Mouse (Mus musculus) common myeloid progenitor, adult 5-6 weeks (primary cell): ENCODE measurements at regions not wholly inside any gene's neighbourhood (a gene's known extent, or its start where the extent isn't known, plus 50 kb on each side); places are given as distances from the start of the nearest gene placed in this dataset.

Source experiments
- ATAC-seq: replicated peaks from 2 replicates; pipeline ENCODE4 v1.8.0; 2016; ENCODE audit warnings: low read depth, mild to moderate bottlenecking, moderate TSS enrichment, inconsistent platforms; ENCODE audit not compliant: poor library complexity, severe bottlenecking

DNA sequence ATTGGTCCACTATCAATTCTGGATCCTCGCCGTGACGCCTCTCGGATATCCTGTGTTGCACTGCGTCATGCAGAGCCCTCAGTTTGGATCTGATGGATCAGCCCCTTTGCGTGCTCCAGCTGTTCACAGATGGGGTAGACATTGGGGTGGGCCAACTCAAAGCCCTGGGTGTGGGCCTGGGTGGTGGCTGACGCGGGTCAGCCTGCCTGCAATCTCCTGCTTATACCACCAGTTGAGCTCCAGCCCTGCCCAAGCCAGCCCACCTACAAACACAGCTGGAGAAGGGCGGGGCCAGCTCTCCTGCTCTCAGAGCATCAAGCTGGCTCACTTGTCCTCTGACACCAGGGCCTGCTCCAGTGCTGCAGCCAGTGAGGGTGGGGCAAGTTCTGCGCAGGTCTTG, 73.1 kb downstream of the Rps15a start:
- ATAC-seq: no peak

DNA sequence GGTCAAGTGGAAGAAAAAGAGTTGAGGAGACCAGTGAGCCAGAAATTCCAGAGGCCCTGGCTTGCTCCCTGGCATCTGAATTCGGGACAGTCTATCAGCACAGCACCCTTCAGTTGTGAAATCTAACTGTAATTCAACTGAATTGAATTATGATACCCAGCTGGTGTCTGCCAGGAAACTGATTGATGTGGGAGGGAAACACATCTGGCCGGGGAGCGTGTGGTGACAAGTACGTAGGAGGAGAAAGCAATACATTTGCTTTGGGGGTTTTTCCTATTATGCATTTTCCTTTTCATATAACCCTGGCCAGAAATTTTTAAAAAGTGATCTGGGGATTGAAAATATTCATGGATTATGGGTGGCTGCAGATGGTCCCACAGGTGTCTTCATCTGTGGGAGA, 76.1 kb downstream of the Rps15a start:
- ATAC-seq: no peak

DNA sequence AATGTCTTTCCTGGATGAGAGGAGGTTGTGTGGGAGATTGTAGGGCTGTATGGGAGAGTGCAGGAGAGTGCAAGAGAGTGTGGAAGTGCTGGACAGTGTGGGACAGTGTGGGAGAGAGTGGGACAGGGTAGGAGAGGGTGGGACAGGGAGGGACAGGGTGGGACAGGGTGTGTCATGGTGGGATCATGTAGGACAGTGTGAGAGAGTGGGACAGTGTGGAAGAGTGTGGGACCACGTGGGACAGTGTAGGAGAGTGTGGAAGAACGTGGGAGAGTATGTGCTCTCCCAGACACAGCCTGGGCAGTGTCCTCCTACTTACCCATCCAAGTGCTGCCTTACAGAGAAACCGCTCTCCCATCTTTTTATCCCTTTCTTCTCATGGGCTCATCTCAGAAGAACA, 78.9 kb downstream of the Rps15a start:
- ATAC-seq: no peak

DNA sequence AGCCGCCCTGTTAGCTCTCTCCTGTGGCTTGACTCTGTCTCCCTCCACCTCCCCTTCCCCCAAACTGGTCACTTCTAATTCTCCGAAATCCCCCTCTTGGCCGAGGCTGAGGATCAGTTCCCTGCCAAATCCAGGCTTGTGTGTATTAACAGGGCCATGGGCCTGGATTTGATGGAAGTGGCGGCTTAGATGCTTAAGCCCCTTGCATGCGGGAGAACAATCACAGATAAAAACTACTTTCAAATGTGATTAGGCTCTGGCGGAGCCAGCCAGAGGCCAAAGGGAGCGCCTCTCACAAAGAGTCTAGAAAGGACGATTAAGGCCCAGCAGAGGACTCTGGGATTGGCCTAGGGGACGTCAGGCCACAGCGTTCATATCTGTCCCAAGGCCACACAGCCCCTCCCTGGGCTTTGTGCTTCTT, 89.9 kb downstream of the Rps15a start:
- ATAC-seq: no peak

DNA sequence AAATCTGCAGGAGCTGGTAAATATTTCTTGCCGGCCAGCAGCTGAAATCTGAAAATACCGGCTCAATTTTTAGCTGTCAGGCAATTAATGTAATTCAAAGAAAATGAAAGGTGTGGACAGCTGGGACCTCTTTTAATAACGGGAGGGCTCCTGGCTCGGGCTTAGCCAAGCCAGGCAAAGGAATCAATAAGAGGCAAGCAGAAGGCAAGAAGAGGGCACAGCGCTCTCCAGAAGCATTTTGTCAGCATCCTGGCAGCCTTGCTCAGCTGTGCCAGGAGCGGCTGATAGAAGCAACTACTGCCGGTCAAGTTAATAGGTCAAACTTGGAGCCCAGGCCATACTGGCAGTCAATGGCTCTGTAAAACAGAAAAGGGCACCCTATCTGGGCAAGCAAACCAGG, 111.4 kb downstream of the Rps15a start:
- ATAC-seq: no peak

DNA sequence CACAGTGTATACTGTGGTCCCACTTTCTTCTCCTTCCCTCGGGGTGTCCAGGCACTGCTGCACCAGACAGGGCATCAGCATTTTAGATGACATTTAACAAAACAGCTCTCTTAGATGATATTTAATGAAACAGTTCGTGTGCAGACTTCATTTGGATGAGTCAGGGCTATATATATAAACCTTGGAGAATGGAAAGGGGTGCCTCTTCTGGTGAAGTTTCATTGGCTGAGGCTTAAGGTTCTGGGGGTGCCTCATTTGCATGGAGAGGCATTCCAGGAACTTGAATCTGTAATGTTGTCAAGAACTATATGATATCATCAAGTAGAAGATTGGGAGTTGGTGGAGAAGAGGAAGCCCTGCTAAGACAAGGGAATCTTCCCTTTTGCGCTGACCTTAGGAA, 114.1 kb downstream of the Rps15a start:
- ATAC-seq: no peak

DNA sequence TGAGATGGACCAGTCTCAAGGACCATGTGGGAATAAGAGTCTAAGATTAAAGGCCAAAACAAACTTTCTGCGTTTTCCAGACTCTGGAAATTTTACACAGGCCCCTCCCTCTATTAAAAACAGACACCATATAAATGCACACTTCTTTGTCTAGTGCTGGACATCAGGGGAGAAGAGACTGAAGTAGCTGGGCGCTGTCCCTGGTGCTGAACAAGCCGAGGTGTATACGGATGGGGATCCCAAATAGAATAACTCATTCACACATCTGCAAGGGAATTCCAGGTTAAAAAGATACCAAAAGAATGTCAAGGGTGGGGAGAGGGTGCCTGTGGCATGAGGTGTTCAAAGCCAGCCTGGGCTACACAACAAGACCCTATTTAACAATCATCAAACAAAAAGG, 114.9 kb downstream of the Rps15a start:
- peak; percentile 65; the same call in 1 of the 2 replicates for ATAC-seq

DNA sequence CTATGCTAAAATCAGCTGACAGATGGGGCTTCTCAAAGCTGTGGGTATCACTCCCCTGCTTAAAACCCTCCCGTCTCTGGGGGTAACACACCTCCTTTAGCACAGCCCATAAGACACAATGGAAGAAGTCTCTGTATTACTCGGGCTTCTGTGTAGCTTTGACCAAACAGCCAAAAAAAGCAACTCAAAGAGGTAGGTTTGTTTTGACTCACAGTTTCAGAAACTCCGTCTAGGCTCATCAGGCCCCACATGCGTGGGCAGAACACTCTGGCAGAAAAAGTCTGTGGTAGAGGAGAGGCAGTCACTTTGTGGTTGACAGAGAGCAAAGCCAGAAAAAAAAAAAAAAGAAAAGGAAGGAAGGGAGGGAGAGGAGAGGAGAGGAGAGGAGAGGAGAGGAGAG, 133.8 kb downstream of the Rps15a start:
- no peak for ATAC-seq

DNA sequence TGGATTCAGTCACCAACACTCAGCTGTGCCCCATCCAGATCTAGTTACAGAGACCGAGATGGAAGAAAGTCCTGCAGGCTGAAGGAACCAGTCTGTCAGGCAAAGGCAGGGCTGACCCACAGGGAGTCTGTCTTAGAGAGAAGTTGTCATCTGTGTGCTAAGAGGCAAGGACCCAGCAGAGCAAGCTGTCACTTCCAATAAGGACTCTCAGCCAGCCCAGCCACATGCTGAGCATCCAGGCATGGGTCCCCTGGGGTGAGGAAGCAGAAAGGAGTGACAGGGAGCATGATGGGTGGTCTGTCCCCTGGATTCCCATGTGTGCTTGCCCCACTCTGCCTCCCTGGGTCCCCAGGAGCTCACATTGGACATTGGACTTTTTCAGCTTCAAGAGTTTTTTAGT, 144.8 kb downstream of the Rps15a start:
- ATAC-seq: no peak

DNA sequence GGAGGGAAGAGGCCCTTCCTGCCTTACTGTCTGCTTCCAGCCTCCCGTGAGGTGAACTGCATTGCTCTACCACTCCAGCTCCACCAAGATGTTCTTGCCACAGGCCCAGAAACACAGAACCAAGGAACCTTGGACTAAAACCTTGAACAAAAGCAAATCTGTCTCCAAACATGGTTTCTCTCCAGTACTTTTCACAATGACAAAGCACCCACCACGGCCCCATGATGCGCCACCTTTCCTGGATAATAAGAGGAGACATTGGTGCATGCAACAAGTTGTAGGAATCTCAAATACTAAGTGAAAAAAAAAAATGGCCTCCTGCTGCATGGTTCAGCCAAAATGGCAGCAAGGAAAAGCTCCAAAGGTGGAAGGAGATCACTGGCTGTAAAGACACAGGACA, 172.6 kb downstream of the Rps15a start:
- no peak for ATAC-seq

DNA sequence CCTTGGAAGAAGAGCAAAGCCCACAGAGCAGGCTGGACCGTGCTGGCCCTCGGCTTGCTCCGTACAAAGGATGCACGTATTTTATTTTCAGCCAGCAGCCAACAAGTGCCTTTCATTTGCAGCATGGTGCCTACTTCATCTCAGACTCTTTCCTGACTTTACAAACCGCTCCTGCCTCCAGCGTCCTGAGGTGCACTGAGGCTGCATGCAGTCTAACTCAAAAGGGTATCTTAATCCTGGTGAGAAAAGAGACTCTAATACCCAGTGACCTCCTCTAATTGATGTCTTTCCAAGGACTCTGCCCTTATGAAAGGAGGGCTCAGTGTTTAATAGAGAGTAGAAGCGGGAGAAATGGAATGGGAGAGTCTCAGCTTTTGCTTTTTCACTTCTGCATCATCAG, 176.4 kb downstream of the Rps15a start:
- ATAC-seq: no peak

DNA sequence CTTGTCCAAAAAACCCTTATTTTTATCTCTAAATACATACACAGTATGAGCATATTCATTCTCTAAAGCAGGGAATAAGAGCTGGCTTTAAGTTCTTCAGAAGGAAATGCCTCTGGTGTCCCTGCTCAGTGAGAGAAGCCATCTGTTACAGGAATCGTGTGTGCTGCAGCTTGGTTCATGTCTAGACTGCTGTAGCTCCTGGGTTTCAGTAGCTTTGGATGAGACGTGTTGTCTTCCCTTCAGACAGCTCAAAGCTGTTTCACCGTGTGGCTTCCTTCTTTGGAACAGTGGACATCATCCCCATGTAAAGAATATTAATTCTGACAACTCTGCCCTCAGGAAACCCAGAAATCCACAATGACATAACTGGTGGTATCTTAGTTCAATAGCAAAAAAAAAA, 181.1 kb downstream of the Rps15a start:
- ATAC-seq: no peak

DNA sequence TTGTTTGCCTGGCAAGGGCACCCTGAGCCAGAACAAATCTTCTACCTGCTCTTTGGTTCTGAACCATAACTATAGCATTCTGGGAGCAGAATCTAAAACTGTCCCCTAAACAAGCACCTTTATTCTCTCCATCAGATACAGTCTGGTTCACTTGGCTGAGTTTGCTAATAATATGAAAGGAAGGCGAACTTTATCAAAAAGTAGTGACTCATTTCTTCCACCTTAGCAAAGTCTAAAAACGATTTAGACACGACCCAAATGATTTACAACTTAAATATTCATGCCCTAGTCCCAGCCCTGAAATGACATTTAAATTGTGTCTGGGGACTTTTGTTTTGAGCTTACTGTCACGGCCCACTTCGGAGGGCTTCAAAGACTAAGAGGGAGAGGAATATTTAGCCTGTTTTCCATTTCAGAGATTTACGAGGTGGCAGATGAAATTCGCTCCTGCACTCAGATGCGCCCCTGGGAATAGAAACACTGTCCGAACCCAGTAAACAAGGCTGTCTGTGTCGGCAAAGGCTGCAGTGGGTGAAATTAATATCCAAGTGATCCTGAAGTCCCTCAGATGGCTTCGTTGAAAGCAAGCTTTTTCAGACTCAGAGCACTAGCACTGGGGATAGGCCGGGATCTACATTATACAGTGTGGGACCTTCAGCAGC, 184.6 kb downstream of the Rps15a start:
- ATAC-seq: no peak

DNA sequence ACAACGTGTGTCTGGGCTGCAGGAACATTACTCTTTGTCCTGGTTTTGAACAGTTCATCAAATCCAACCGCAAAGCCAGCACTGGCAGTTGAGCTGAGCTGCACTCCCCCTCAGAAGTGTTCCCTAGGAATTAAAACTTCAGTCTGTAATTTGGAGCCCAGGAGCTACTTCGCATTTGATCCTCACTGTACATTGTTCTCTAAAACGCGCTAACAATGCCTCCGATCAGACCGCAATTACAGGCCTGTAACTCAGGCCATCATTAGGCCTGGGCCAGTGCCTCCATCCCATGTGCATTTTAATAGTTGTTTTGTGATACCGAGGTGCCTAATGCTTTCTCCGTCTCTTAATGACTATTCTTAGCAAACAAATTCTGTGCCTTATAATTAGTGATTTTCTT, 185.6 kb downstream of the Rps15a start:
- no peak for ATAC-seq

DNA sequence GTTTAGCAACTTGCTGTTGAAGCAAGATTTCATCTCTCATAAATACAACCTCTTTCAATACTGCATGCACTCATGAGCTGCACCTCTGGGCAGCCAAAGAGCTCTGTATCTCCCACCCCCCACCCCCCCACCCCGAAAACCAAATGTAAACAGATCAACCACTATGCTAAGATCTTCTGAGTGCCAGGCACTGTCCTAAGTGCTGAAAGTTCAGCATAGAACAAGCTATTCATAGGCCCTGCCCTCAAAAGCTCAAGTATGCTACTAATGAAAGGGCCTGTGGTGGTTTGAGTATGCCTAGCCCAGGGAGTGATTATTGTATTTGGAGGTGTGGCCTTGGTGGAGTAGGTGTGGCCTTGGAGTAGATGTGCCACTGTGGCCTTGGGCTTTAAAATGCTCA, 189.6 kb downstream of the Rps15a start:
- ATAC-seq: no peak

DNA sequence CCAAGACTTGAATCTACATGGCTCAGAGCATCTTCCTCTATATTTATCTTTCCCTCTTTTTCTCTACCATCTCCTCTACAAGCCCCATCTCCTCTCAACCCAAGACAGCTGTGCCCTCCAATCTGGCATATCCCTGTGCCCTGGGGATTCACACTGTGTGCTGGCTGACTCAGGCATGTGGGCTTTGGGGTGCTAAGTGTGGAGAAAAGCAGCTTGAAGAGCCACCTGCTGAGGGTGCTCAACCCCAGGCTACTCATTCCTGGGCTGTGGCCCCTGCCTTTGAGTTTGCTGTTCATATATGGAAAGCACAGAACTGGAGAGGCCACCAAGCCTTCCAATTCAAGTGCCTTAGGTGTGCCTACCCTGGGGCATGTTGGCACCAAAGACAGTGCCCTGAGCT, 193.7 kb downstream of the Rps15a start:
- ATAC-seq: no peak

DNA sequence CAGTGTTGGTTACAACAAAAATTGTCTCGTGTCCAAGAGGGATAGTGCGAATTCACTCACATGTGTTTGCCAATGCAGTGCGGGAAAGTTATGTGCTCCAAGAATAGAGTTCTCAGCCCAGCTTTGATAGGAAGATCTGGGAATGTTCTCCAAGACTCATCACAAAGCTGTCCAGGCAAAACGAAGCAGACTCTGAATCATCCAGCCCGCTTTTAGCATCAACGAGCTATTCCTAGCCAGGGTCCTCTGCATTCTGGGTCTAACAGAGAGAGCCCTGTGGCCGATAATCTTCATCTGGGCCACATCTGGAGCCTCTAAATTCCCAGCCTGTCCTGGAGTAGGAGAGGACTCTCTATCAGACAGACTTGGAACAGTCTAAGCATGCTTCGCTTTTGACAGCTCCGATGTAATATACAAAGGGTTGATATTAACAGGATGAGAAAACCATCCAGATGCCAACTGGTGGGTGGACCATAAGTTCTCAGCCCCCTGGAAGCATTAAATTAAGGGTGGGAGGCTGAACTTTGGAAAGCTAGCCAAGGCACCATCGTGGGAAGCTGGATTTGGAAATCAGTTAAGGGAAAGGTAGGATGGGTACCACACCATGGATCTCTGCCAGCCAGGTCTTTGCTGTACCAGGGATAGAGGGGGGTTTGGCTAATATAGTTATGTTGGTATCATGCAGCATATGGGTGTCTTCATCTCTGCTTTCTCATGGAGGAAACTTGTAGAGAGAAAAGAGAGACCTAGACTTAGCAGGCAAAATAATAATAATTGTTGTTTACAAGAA, 197.6 kb downstream of the Rps15a start:
- no peak for ATAC-seq

DNA sequence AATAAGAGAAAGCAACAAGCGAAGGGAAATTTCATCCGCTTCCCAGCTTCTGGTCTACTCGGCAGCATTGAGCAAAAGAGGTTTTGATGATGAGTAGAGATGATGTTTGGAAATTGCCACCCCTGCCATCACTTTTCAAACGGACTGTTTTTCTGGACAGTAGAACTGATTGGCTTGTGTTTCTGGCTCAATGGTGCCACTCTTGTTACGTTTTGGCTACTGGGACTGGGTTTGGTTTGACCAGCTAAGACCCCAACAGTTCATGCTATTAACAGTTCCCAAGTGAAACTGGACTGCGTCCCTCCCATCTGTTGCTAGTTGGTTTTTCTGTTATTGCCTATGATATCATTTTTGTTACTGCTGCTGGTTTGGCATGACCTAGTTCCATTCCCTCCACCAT, 199.1 kb downstream of the Rps15a start:
- ATAC-seq: no peak

DNA sequence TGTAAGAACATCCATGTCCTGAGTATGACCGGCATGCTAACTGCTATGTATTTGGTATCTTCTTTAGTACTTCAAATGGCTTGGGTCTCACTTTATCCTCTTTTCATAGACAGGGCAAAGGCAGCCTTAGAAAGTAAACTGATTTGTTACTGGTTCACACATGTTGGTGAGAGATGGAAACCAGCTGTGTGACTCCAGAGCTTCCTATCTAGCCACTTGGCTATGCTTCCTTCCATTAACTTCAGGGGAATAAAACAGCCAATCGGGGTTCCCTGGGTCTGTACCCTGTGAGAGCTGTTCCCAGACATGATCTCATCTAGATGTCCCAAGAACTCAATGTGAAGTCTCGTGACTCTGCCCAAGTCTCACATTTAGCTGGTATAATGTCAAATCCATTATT, 203.5 kb downstream of the Rps15a start:
- ATAC-seq: no peak

DNA sequence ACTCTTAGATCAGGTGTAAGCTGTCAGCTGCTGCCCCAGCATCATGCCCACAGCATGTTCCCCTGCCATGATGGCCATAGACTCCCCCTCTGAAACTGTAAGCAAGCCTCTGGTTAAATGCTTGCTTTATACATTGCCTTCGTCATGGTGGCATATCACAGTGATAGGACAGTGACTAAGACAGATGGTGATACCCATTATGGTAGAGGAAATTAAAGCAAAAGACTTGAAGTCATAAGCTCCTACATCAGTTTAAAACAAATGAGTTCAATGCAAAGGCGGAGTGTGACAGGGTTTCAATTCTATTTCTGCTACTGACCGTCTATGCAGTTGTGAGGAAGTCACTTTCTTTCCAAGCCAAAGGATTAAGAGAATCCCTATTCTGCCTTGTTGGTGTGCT, 204.9 kb downstream of the Rps15a start:
- no peak for ATAC-seq

DNA sequence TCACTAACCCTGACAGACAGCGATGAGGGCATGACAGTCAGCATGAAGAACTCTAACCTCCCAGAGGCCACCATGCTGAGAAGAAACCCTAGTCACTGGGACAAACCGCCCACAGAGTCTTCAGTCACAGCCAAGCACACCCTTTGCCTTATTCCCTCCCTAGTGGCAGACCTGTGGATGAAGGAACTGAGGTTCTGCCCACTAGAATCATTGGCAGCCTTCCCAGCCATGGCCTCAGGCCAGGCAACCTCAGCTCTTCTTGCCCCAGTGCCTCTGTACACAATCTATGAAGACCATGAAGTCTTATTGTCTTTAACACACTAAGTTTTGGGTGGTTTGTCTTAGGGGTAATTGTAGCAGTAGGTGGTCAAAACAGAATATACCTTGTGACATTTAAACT, 219.5 kb downstream of the Rps15a start:
- ATAC-seq: peak; percentile 50; the same call in 1 of the 2 replicates

DNA sequence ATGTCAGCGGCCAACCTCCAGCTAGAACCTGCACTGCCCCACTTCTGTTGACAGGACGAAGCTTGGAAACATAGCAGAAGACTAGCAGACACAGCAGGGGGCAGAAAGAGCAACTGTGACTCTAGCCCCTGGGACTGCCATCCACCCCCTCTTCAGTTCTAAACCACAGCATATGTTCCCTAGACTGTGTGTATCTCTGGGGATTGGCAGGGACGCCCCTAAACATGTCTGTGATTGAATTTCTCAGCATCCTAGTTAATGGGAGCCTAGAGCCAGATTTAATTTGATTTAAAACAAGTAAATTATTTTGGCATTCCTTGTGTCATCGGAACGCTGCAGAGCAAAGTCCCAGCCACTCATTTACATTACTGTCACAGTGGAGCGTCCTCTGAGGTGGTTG, 228.7 kb downstream of the Rps15a start:
- no peak for ATAC-seq
